Comparison of ENCODE assay signal across 7 mouse cellular contexts in the genomic region with DNA sequence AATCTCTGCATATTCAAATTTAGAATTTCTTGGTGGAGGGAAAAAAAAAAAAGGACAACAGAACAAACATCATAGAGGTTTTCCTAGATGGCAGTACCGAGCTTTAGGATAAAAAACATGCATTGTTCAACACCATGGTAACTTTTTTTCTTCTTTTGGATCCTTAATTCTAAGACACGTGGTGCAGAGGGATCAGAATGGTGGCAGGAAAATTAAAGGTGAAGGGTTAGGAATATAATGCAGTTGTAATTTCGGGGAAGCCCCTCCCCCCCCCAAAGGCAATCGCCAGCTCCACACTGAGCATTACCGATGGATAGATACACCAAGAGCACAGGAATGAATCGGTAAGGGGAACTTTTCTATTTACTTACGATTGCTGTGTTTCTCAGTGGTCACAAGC. TPM values are rescaled to one million over a fixed set of nuclear protein-coding genes. Genes with fewer than 3 reads are reported as not detected.
A peak's percentile ranks its signal among the peaks of the same experiment; 100 is the strongest.
DNase-seq lines count a peak whose midpoint lies in the region; ATAC-seq and TF ChIP-seq lines count a peak whose summit lies in the region.

No protein-coding gene starts in this region.

- H3K9me3 ChIP-seq in ES-Bruce4 (replicated peaks; ENCODE audit: control insufficient read depth, insufficient read depth, low read length, poor library complexity, severe bottlenecking) = no peaks in the 10 kb centered on the region
- no peaks in the 10 kb centered on the region for H3K9me3 ChIP-seq in heart, postnatal 0 days (replicated peaks; ENCODE audit: control insufficient read depth, low read length)
- H3K9me3 ChIP-seq in liver, postnatal 0 days (ENCODE audit: low read length) = no peaks in the 10 kb centered on the region

- peak; percentile 66 for DNase-seq in NIH3T3 (ENCODE audit: low read depth)
- DNase-seq in heart, postnatal 0 days (ENCODE audit: low spot score) = peak; percentile 25
- DNase-seq in liver, postnatal 0 days = no peak
- no peak for DNase-seq in gastrocnemius, postnatal 25 days
- DNase-seq in cerebellum, postnatal 14 days = no peak

- peak overlapping the region; percentile 94 for H3K4me2 ChIP-seq in heart, postnatal 0 days (ENCODE audit: low read depth, low read length)
- peak overlapping the region; percentile 78; the same call in 1 of the 2 replicates for H3K4me2 ChIP-seq in liver, postnatal 0 days (ENCODE audit: low read depth, low read length)

- TF ChIP-seq EP300 in ES-Bruce4 (IDR thresholded peaks at IDR 0.05; ENCODE audit: insufficient read depth, low read depth, low read length) = no peak
- no peak for TF ChIP-seq EP300 in heart, postnatal 0 days (IDR thresholded peaks at IDR 0.05; ENCODE audit: low read depth)
- no peak for TF ChIP-seq EP300 in liver, postnatal 0 days (IDR thresholded peaks at IDR 0.05; ENCODE audit: low read depth)

- TF ChIP-seq POLR2A in ES-Bruce4 (IDR thresholded peaks at IDR 0.05; ENCODE audit: insufficient read depth, low read length) = no peak

- no peaks in the 10 kb centered on the region for H3K4me1 ChIP-seq in ES-Bruce4 (ENCODE audit: control insufficient read depth, insufficient read depth, low read length)
- peaks cover 12% of the 10 kb centered on the region; the same call in 1 of the 2 replicates for H3K4me1 ChIP-seq in heart, postnatal 0 days (ENCODE audit: control insufficient read depth, insufficient read depth)
- H3K4me1 ChIP-seq in liver, postnatal 0 days (ENCODE audit: insufficient read depth) = peaks cover 11% of the 10 kb centered on the region; the same call in 1 of the 2 replicates

- H3K27ac ChIP-seq in ES-Bruce4 (ENCODE audit: insufficient read depth, low read length) = no peak overlapping the region
- peak overlapping the region; percentile 96 for H3K27ac ChIP-seq in heart, postnatal 0 days (ENCODE audit: low read depth)
- H3K27ac ChIP-seq in liver, postnatal 0 days (ENCODE audit: low read depth) = no peak overlapping the region

- TF ChIP-seq CTCF in ES-Bruce4 (IDR thresholded peaks at IDR 0.05; ENCODE audit: low read depth, low read length) = no peak
- TF ChIP-seq CTCF in heart, postnatal 0 days (IDR thresholded peaks at IDR 0.05; ENCODE audit: low read depth) = no peak
- no peak for TF ChIP-seq CTCF in liver, postnatal 0 days (IDR thresholded peaks at IDR 0.05; ENCODE audit: low read depth)

- WGBS in heart, postnatal 0 days = 2% methylated on average over 7 of the region's 7 CpGs
- 3% methylated on average over 7 of the region's 7 CpGs for WGBS in liver, postnatal 0 days (ENCODE audit: insufficient replicate concordance)

- peak overlapping the region; percentile 93; the same call in 1 of the 2 replicates for H3K9ac ChIP-seq in ES-Bruce4 (ENCODE audit: low read depth, poor library complexity, severe bottlenecking)
- H3K9ac ChIP-seq in heart, postnatal 0 days (replicated peaks; ENCODE audit: low read depth, low read length) = peak overlapping the region; percentile 92
- H3K9ac ChIP-seq in liver, postnatal 0 days (replicated peaks) = no peak overlapping the region

- H3K4me3 ChIP-seq in ES-Bruce4 (ENCODE audit: low read depth, low read length) = 0 out of 2 replicates have a peak overlapping the region, but pooled peaks have one; percentile 5
- H3K4me3 ChIP-seq in heart, postnatal 0 days (ENCODE audit: low read depth, low read length) = peak overlapping the region; percentile 86
- H3K4me3 ChIP-seq in liver, postnatal 0 days (ENCODE audit: low read depth, low read length) = peak overlapping the region; percentile 52; the same call in 1 of the 2 replicates

- H3K36me3 ChIP-seq in ES-Bruce4 (ENCODE audit: control insufficient read depth, insufficient read depth, low read length, poor library complexity, severe bottlenecking) = no peaks in the 10 kb centered on the region
- no peaks in the 10 kb centered on the region for H3K36me3 ChIP-seq in heart, postnatal 0 days (replicated peaks; ENCODE audit: control insufficient read depth, insufficient read depth, low read length)
- no peaks in the 10 kb centered on the region for H3K36me3 ChIP-seq in liver, postnatal 0 days (replicated peaks; ENCODE audit: insufficient read depth, low read length)

- no peak for ATAC-seq in heart, postnatal 0 days (ENCODE audit: insufficient read depth, low read depth)
- ATAC-seq in liver, postnatal 0 days = no peak
- no peak for ATAC-seq in frontal cortex, adult (ENCODE audit: low TSS enrichment)

- no peaks in the 10 kb centered on the region; the same call in 1 of the 2 replicates for H3K27me3 ChIP-seq in ES-Bruce4 (ENCODE audit: control insufficient read depth, insufficient read depth, low read length, poor library complexity, severe bottlenecking)
- no peaks in the 10 kb centered on the region for H3K27me3 ChIP-seq in heart, postnatal 0 days (ENCODE audit: control insufficient read depth, insufficient read depth, low read length)
- H3K27me3 ChIP-seq in liver, postnatal 0 days (ENCODE audit: insufficient read depth, low read length) = peaks cover 72% of the 10 kb centered on the region

RNA-seq across cellular contexts. Expression of gene Gas1, which starts 2.2 kb away (rescaled TPM):
- 2.6 and 3.5 TPM in 2 replicates for polyA plus RNA-seq in ES-Bruce4 (2011; ENCODE audit: insufficient read depth, insufficient read length, low read depth, missing spikeins)
- 85.9 and 116 TPM in 2 replicates for total RNA-seq in heart, postnatal 0 days (2014; rRNA removed; ENCODE audit: low replicate concordance)
- 20.3 and 24.9 TPM in 2 replicates for polyA plus RNA-seq in heart, postnatal 0 days (2015; fragmentation: Nextera tagmentation; extraction: Ambion mirVana)
- polyA plus RNA-seq in liver, postnatal 0 days (2015; fragmentation: Nextera tagmentation; extraction: Ambion mirVana) = 3.1 and 4.0 TPM in 2 replicates
- 10 to 100 TPM; 15.3 to 17.6 TPM for total RNA-seq in gastrocnemius, postnatal 25 days (2021)

Comparison
In these comparisons a context has a peak if more than half of its experiments do, and no peak if none do; other contexts are left out.
1. H3K4me3 ChIP-seq: peak in every context shown above with its lines; median percentile 86 in heart, postnatal 0 days; 52 in liver, postnatal 0 days; 5 in ES-Bruce4.
2. DNase-seq: peak in NIH3T3 (single experiment) and heart, postnatal 0 days (single experiment); none in liver, postnatal 0 days (single experiment), gastrocnemius, postnatal 25 days (single experiment) and cerebellum, postnatal 14 days (0 of 2).